ENCODE assay signal across 16 mouse cellular contexts in the genomic region with DNA sequence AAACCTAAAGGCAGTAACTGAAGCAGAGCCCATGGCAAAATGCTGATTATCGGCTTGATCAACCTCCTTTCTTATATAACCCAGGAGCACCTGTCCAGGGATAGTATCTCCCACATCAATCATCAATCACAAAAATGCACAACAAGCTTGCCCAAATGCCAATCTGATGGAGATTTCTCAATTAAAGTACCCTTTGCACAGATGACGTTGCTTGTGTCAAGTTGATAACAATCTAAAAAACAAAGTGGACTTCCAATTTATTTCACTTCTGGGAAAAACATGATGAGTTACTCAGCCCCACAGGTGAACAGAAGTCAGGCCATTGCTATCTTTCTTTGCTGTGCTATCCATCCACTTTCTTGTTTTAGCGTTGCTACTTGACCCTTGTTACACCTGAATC.
"Had no signal": no experiment of that assay in that cellular context is flagged by ENCODE, and none has a peak within 500 bp of the region (broad histone marks: within the 10 kb centered on the region; RNA-seq: fewer than 3 reads in every experiment).

No protein-coding gene starts in this region.

- H3K36me3 ChIP-seq: neural tube, embryonic 13.5 days; neural tube, embryonic 15.5 days; stomach, embryonic 15.5 days had no signal

- H3K4me3 ChIP-seq: neural tube, embryonic 13.5 days; neural tube, embryonic 15.5 days; stomach, embryonic 15.5 days had no signal

- H3K9ac ChIP-seq: neural tube, embryonic 13.5 days; neural tube, embryonic 15.5 days; stomach, embryonic 15.5 days had no signal

- H3K27ac ChIP-seq: neural tube, embryonic 13.5 days; neural tube, embryonic 15.5 days; stomach, embryonic 15.5 days; stomach, postnatal 0 days had no signal

- DNase-seq: retina, postnatal 1 day; right cerebral cortex, adult 18-20 months; right cerebral cortex, postnatal 14 days; right cerebral cortex, postnatal 25 days; right cerebral cortex, postnatal 4 days; spleen, adult 18-20 months; thymus, adult 18-20 months; thymus, adult 2 months; thymus, postnatal 14 days; thymus, postnatal 25 days; thymus, postnatal 36 days; thymus, postnatal 4 days had no signal

- H3K4me1 ChIP-seq: neural tube, embryonic 13.5 days; neural tube, embryonic 15.5 days; stomach, embryonic 15.5 days had no signal

- H3K27me3 ChIP-seq: neural tube, embryonic 13.5 days; neural tube, embryonic 15.5 days; stomach, embryonic 15.5 days had no signal
